ENCODE assay signal across 8 mouse cellular contexts in genomic region chr9:50437830-50438722, GRCm38 (mm10). TPM values are rescaled to one million over a fixed set of nuclear protein-coding genes. Genes with fewer than 3 reads are reported as not detected.
DNase-seq lines count a peak whose midpoint lies in the region; ATAC-seq and TF ChIP-seq lines count a peak whose summit lies in the region.

No protein-coding gene starts in this region.

- no peak overlapping the region for H3K27ac ChIP-seq in forebrain, embryonic 14.5 days (ENCODE audit: low read depth, low read length)
- no peak overlapping the region for H3K27ac ChIP-seq in neural tube, embryonic 15.5 days (replicated peaks)
- H3K27ac ChIP-seq in thymus, adult 2 months (ENCODE audit: control insufficient read depth, insufficient read depth, low read length): no peak overlapping the region

- WGBS in forebrain, embryonic 14.5 days: 17% methylated on average over 17 of the region's 17 CpGs
- WGBS in neural tube, embryonic 15.5 days: 16% methylated on average over 17 of the region's 17 CpGs
- 23% methylated on average over 17 of the region's 17 CpGs for WGBS in thymus, adult 2 months

- DNase-seq in CD8-positive naive resting alpha-beta T cell, adult 2 months (ENCODE audit: low read depth in 2 of 2, low spot score in 2 of 2): peak; percentile 15 to 28
- peak; percentile 63 for DNase-seq in c-Kit-positive CD71-negative TER-119-negative erythroid progenitor cells, embryonic 14.5 days (ENCODE audit: low read depth)
- peak; percentile 90 for DNase-seq in forebrain, embryonic 14.5 days (ENCODE audit: low spot score)
- DNase-seq in heart, postnatal 25 days (ENCODE audit: low spot score): peak; percentile 13
- peak; percentile 68 to 86 for DNase-seq in layer of hippocampus, adult 18-20 months (ENCODE audit: low spot score in 2 of 2)
- DNase-seq in lung, adult 18-20 months: peak; percentile 47 to 59
- DNase-seq in thymus, adult 2 months: peak; percentile 86

- H3K9me3 ChIP-seq in forebrain, embryonic 14.5 days (replicated peaks; ENCODE audit: control insufficient read depth, low read length): no peaks in the 10 kb centered on the region
- no peaks in the 10 kb centered on the region for H3K9me3 ChIP-seq in neural tube, embryonic 15.5 days (replicated peaks)

- ATAC-seq in forebrain, embryonic 14.5 days: peak; percentile 90
- ATAC-seq in neural tube, embryonic 15.5 days (ENCODE audit: low FRiP score): peak; percentile 90

- no peaks in the 10 kb centered on the region for H3K36me3 ChIP-seq in forebrain, embryonic 14.5 days (ENCODE audit: control insufficient read depth, insufficient read depth, low read length)
- no peaks in the 10 kb centered on the region for H3K36me3 ChIP-seq in neural tube, embryonic 15.5 days
- H3K36me3 ChIP-seq in thymus, adult 2 months (ENCODE audit: control insufficient read depth, insufficient read depth, low read length): no peaks in the 10 kb centered on the region

- H3K4me3 ChIP-seq in forebrain, embryonic 14.5 days (ENCODE audit: low read depth, low read length): peak overlapping the region; percentile 19; the same call in 1 of the 2 replicates
- H3K4me3 ChIP-seq in neural tube, embryonic 15.5 days (replicated peaks): peak overlapping the region; percentile 38
- no peak overlapping the region for H3K4me3 ChIP-seq in thymus, adult 2 months (ENCODE audit: control insufficient read depth, insufficient read depth, low read length)

- H3K27me3 ChIP-seq in forebrain, embryonic 14.5 days (replicated peaks; ENCODE audit: control insufficient read depth, insufficient read depth, low read length): no peaks in the 10 kb centered on the region
- H3K27me3 ChIP-seq in neural tube, embryonic 15.5 days (replicated peaks): 0 out of 2 replicates have a peak, but pooled peaks cover 5% of the 10 kb centered on the region
- no peaks in the 10 kb centered on the region for H3K27me3 ChIP-seq in thymus, adult 2 months (ENCODE audit: control insufficient read depth, insufficient read depth, low read length)

- no peak for TF ChIP-seq POLR2A in thymus, adult 2 months (IDR thresholded peaks at IDR 0.05; ENCODE audit: control insufficient read depth, extremely low read depth, insufficient read depth, low read length, poor library complexity)

- intact Hi-C loops in heart, postnatal 25 days (cut with DNase I): loop anchor here (2.0 to 5.0 kb wide), 3 partner anchors 105 to 943 kb away; no protein-coding TSS in a partner anchor

- peak overlapping the region; percentile 60 for H3K4me2 ChIP-seq in forebrain, embryonic 14.5 days (ENCODE audit: low read length)
- H3K4me2 ChIP-seq in neural tube, embryonic 15.5 days: peak overlapping the region; percentile 87

- H3K9ac ChIP-seq in forebrain, embryonic 14.5 days (ENCODE audit: low read length): peak overlapping the region; percentile 50; the same call in 1 of the 2 replicates
- peak overlapping the region; percentile 55 for H3K9ac ChIP-seq in neural tube, embryonic 15.5 days (replicated peaks)

- TF ChIP-seq CTCF in thymus, adult 2 months (IDR thresholded peaks at IDR 0.05; ENCODE audit: borderline replicate concordance, control insufficient read depth, extremely low read depth, insufficient read depth, low read length, poor library complexity): peak; percentile 84

- H3K4me1 ChIP-seq in forebrain, embryonic 14.5 days (ENCODE audit: control insufficient read depth, insufficient read depth, low read length): peaks cover 15% of the 10 kb centered on the region
- peaks cover 3% of the 10 kb centered on the region; the same call in 1 of the 2 replicates for H3K4me1 ChIP-seq in neural tube, embryonic 15.5 days
- H3K4me1 ChIP-seq in thymus, adult 2 months (replicated peaks; ENCODE audit: control insufficient read depth, insufficient read depth, low read length): peaks cover 2% of the 10 kb centered on the region; the same call in 1 of the 2 replicates

RNA-seq across cellular contexts. Expression of gene Plet1, which starts 56.2 kb away (rescaled TPM):
- 0.27 and 0.30 TPM in 2 replicates for polyA plus RNA-seq in forebrain, embryonic 14.5 days (2014; fragmentation: Nextera tagmentation; extraction: Ambion mirVana)
- 1 to 10 TPM; 1.6 to 2.2 TPM for total RNA-seq in heart, postnatal 25 days (2021)
- total RNA-seq in layer of hippocampus, adult 18-20 months (2021): under 1 TPM in 1 of 2 experiments, not detected in 1; 0.25 TPM
- polyA plus RNA-seq in neural tube, embryonic 15.5 days (2015; fragmentation: Nextera tagmentation; extraction: Ambion mirVana): 0.72 and 2.1 TPM in 2 replicates
- 7.5 and 8.0 TPM in 2 replicates for polyA plus RNA-seq in thymus, adult 2 months (2012; rRNA removed)

Comparison
In these comparisons a context has a peak if more than half of its experiments do, and no peak if none do; other contexts are left out.
1. DNase-seq: peak in every context shown above with its lines; median percentile 90 in forebrain, embryonic 14.5 days; 86 in thymus, adult 2 months; 77 in layer of hippocampus, adult 18-20 months; 63 in c-Kit-positive CD71-negative TER-119-negative erythroid progenitor cells, embryonic 14.5 days; 53 in lung, adult 18-20 months; 22 in CD8-positive naive resting alpha-beta T cell, adult 2 months; 13 in heart, postnatal 25 days.